Mouse (Mus musculus): ENCODE measurements around the gene Ppp1r12c. TPM values are rescaled to one million over a fixed set of nuclear protein-coding genes. Genes with fewer than 3 reads are reported as not detected.

The Ppp1r12c gene
- polyA plus RNA-seq, 1 experiment from 2014 or later: 43.9 TPM

- 42% methylated on average over 6 of the region's 6 CpGs for WGBS
- ATAC-seq (replicated peaks; ENCODE audit: low FRiP score): no peak; the same call in 1 of the 2 replicates
- no peaks in the 10 kb centered on the region for H3K9me3 ChIP-seq (replicated peaks)
- H3K9ac ChIP-seq: no peak overlapping the region
- H3K4me2 ChIP-seq: 0 out of 2 replicates have a peak overlapping the region, but pooled peaks have one; percentile 4
- no peaks in the 10 kb centered on the region for H3K27me3 ChIP-seq
- no peak overlapping the region for H3K4me3 ChIP-seq (replicated peaks)
- peak overlapping the region; percentile 78 for H3K27ac ChIP-seq
- no peaks in the 10 kb centered on the region for H3K36me3 ChIP-seq
- H3K4me1 ChIP-seq: peaks cover 57% of the 10 kb centered on the region
Observed at GRCm38 (mm10) chr7:4513829-4514712, 12.6 kb upstream of the Ppp1r12c start.

GRCm38 (mm10) chr7:4513236-4513635 lies 11.8 kb upstream of the Ppp1r12c start:
- no peak overlapping the region; the same call in 1 of the 2 replicates for H3K4me2 ChIP-seq
- H3K4me3 ChIP-seq (replicated peaks): no peak overlapping the region
- H3K9me3 ChIP-seq (replicated peaks): no peaks in the 10 kb centered on the region
- 33% methylated on average over 13 of the region's 13 CpGs for WGBS
- peaks cover 56% of the 10 kb centered on the region for H3K4me1 ChIP-seq
- no peaks in the 10 kb centered on the region for H3K27me3 ChIP-seq
- H3K27ac ChIP-seq: peak overlapping the region; percentile 78
- H3K36me3 ChIP-seq: no peaks in the 10 kb centered on the region
- ATAC-seq (replicated peaks; ENCODE audit: low FRiP score): no peak
- no peak overlapping the region for H3K9ac ChIP-seq

GRCm38 (mm10) chr7:4511489-4512224 lies 10.2 kb upstream of the Ppp1r12c start:
- ATAC-seq (replicated peaks; ENCODE audit: low FRiP score): no peak
- 64% methylated on average over 8 of the region's 8 CpGs for WGBS
- Histone ChIP-seq H3K4me3 (replicated peaks) (no peak overlapping the region), H3K27ac (peak overlapping the region; percentile 38), H3K9me3 (replicated peaks) (no peaks in the 10 kb centered on the region), H3K4me2 (no peak overlapping the region), H3K4me1 (peaks cover 52% of the 10 kb centered on the region), H3K9ac (no peak overlapping the region), H3K27me3 (no peaks in the 10 kb centered on the region), H3K36me3 (no peaks in the 10 kb centered on the region)

- 17% methylated on average over 24 of the region's 24 CpGs for WGBS
- no peaks in the 10 kb centered on the region for H3K27me3 ChIP-seq
- no peaks in the 10 kb centered on the region for H3K9me3 ChIP-seq (replicated peaks)
- ATAC-seq (replicated peaks; ENCODE audit: low FRiP score): peak; percentile 63
- no peaks in the 10 kb centered on the region for H3K36me3 ChIP-seq
- H3K4me1 ChIP-seq: peaks cover 41% of the 10 kb centered on the region
- peak overlapping the region; percentile 41 for H3K4me2 ChIP-seq
- no peak overlapping the region for H3K27ac ChIP-seq
- H3K4me3 ChIP-seq (replicated peaks): peak overlapping the region; percentile 12; the same call in 1 of the 2 replicates
- no peak overlapping the region for H3K9ac ChIP-seq
Observed at GRCm38 (mm10) chr7:4509863-4510608, 8.6 kb upstream of the Ppp1r12c start.

GRCm38 (mm10) chr7:4508739-4509116 lies 7.2 kb upstream of the Ppp1r12c start:
- H3K4me3 ChIP-seq (replicated peaks): no peak overlapping the region
- WGBS: 92% methylated on average over 8 of the region's 8 CpGs
- no peaks in the 10 kb centered on the region for H3K27me3 ChIP-seq

GRCm38 (mm10) chr7:4508062-4508738 lies 6.7 kb upstream of the Ppp1r12c start:
- no peak overlapping the region for H3K4me3 ChIP-seq (replicated peaks)
- 63% methylated on average over 27 of the region's 32 CpGs for WGBS
- H3K36me3 ChIP-seq: no peaks in the 10 kb centered on the region
- H3K27ac ChIP-seq: no peak overlapping the region
- no peak overlapping the region for H3K9ac ChIP-seq
- no peaks in the 10 kb centered on the region for H3K27me3 ChIP-seq
- peaks cover 29% of the 10 kb centered on the region for H3K4me1 ChIP-seq
- H3K9me3 ChIP-seq (replicated peaks): no peaks in the 10 kb centered on the region
- ATAC-seq (replicated peaks; ENCODE audit: low FRiP score): no peak
- no peak overlapping the region for H3K4me2 ChIP-seq

More at GRCm38 (mm10) chr7:4508739-4509116, 7.2 kb upstream of the Ppp1r12c start:
- no peaks in the 10 kb centered on the region for H3K36me3 ChIP-seq
- ATAC-seq (replicated peaks; ENCODE audit: low FRiP score): no peak
- H3K4me1 ChIP-seq: peaks cover 34% of the 10 kb centered on the region
- H3K4me2 ChIP-seq: no peak overlapping the region
- H3K27ac ChIP-seq: no peak overlapping the region
- no peak overlapping the region for H3K9ac ChIP-seq
- no peaks in the 10 kb centered on the region for H3K9me3 ChIP-seq (replicated peaks)

- Histone ChIP-seq H3K9me3 (replicated peaks) (no peaks in the 10 kb centered on the region), H3K4me1 (peaks cover 29% of the 10 kb centered on the region), H3K4me3 (replicated peaks) (no peak overlapping the region), H3K4me2 (no peak overlapping the region), H3K9ac (no peak overlapping the region), H3K27ac (no peak overlapping the region), H3K27me3 (no peaks in the 10 kb centered on the region), H3K36me3 (no peaks in the 10 kb centered on the region)
- 58% methylated on average over 3 of the region's 4 CpGs for WGBS
- no peak for ATAC-seq (replicated peaks; ENCODE audit: low FRiP score)
Observed at GRCm38 (mm10) chr7:4507220-4507619, 5.7 kb upstream of the Ppp1r12c start.

- H3K9me3 ChIP-seq (replicated peaks): no peaks in the 10 kb centered on the region
- 0 out of 2 replicates have a peak overlapping the region, but pooled peaks have one; percentile 33 for H3K27ac ChIP-seq
- H3K4me3 ChIP-seq (replicated peaks): no peak overlapping the region
- peaks cover 31% of the 10 kb centered on the region for H3K4me1 ChIP-seq
- H3K36me3 ChIP-seq: no peaks in the 10 kb centered on the region
- WGBS: 46% methylated on average over 11 of the region's 11 CpGs
- H3K9ac ChIP-seq: no peak overlapping the region
- no peaks in the 10 kb centered on the region for H3K27me3 ChIP-seq
- no peak for ATAC-seq (replicated peaks; ENCODE audit: low FRiP score)
- H3K4me2 ChIP-seq: no peak overlapping the region
Observed at GRCm38 (mm10) chr7:4504646-4505435, 3.4 kb upstream of the Ppp1r12c start.

GRCm38 (mm10) chr7:4503858-4504257 lies 2.4 kb upstream of the Ppp1r12c start:
- WGBS: 83% methylated on average over 5 of the region's 5 CpGs
- Histone ChIP-seq H3K36me3 (no peaks in the 10 kb centered on the region), H3K4me1 (peaks cover 36% of the 10 kb centered on the region), H3K4me3 (replicated peaks) (no peak overlapping the region), H3K9ac (no peak overlapping the region), H3K9me3 (replicated peaks) (no peaks in the 10 kb centered on the region), H3K27me3 (no peaks in the 10 kb centered on the region), H3K4me2 (no peak overlapping the region), H3K27ac (0 out of 2 replicates have a peak overlapping the region, but pooled peaks have one; percentile 0)
- no peak for ATAC-seq (replicated peaks; ENCODE audit: low FRiP score)

GRCm38 (mm10) chr7:4503100-4503499 lies 1.6 kb upstream of the Ppp1r12c start:
- Histone ChIP-seq H3K9ac (no peak overlapping the region), H3K9me3 (replicated peaks) (no peaks in the 10 kb centered on the region), H3K4me2 (no peak overlapping the region), H3K4me1 (peaks cover 43% of the 10 kb centered on the region), H3K4me3 (replicated peaks) (0 out of 2 replicates have a peak overlapping the region, but pooled peaks have one; percentile 90), H3K36me3 (no peaks in the 10 kb centered on the region), H3K27me3 (no peaks in the 10 kb centered on the region), H3K27ac (peak overlapping the region; percentile 91)
- ATAC-seq (replicated peaks; ENCODE audit: low FRiP score): no peak
- 86% methylated on average over 4 of the region's 4 CpGs for WGBS

Data from kidney, embryonic 15.5 days (tissue).